Mouse (Mus musculus) stomach, postnatal 0 days (tissue): ENCODE results near the gene Nr1d1. TPM values are rescaled to one million over a fixed set of nuclear protein-coding genes. Genes with fewer than 3 reads are reported as not detected.

ENCODE experiments used
- ATAC-seq: fragments of 200-750 bp; cut with Nextera tagmentation; 2 replicates; pipeline ENCODE4 v1.8.0; 2017; ENCODE audit not compliant: low FRiP score, low TSS enrichment
- DNase-seq: peaks from one replicate; pipeline ENCODE4 v3.0.0-alpha.2; 2016; ENCODE audit warnings: low spot score
- H3K27ac ChIP-seq: fragments of 300-500 bp; sonication (generic); replicated peaks from 2 replicates; pipeline ENCODE4 v1.5.1; 2014; ENCODE audit warnings: mild to moderate bottlenecking, control low read depth
- H3K27me3 ChIP-seq: fragments of 300-500 bp; sonication (generic); 2 replicates; pipeline ENCODE4 v1.6.1; 2014; ENCODE audit warnings: low read length; ENCODE audit not compliant: control insufficient read depth, insufficient read depth
- H3K36me3 ChIP-seq: fragments of 300-500 bp; sonication (generic); 2 replicates; pipeline ENCODE4 v1.6.1; 2014; ENCODE audit warnings: low read length, mixed read lengths; ENCODE audit not compliant: control insufficient read depth, insufficient read depth
- H3K4me1 ChIP-seq: fragments of 300-500 bp; sonication (generic); replicated peaks from 2 replicates; pipeline ENCODE4 v1.6.1; 2014; ENCODE audit warnings: antibody characterized with exemption; ENCODE audit not compliant: control insufficient read depth, insufficient read depth
- H3K4me2 ChIP-seq: fragments of 300-500 bp; sonication (generic); replicated peaks from 2 replicates; pipeline ENCODE4 v1.6.1; 2014; ENCODE audit warnings: low read depth, mild to moderate bottlenecking, control low read depth, moderate library complexity
- H3K4me3 ChIP-seq: fragments of 300-500 bp; sonication (generic); 2 replicates; pipeline ENCODE4 v1.5.1; 2014; ENCODE audit warnings: low read depth, low read length, control low read depth
- H3K9ac ChIP-seq: fragments of 300-500 bp; sonication (generic); 2 replicates; pipeline ENCODE4 v1.6.1; 2014; ENCODE audit warnings: mild to moderate bottlenecking, low read length, control low read depth, mixed read lengths
- H3K9me3 ChIP-seq: fragments of 300-500 bp; sonication (generic); 2 replicates; pipeline ENCODE4 v1.6.1; 2016; ENCODE audit warnings: low read length; ENCODE audit not compliant: control insufficient read depth
- CTCF ChIP-seq: IDR thresholded peaks from 2 replicates; pipeline ENCODE4 v1.5.1; 2016; ENCODE audit warnings: antibody characterized with exemption, low read depth, mild to moderate bottlenecking, moderate library complexity
- EP300 ChIP-seq: optimal IDR thresholded peaks from 2 replicates; pipeline ENCODE3; 2016; ENCODE audit warnings: antibody characterized with exemption
- WGBS: fragments of 180-500 bp; shearing (Covaris S2); extraction: QIAGEN DNeasy Blood & Tissue Kit; methylation state at CpG from one replicate; pipeline ENCODE4 v1.1.7; 2014; 5-methylcytosine and 5-hydroxymethylcytosine counted together
- polyA plus RNA-seq: library from polyadenylated mRNA; unstranded; fragments of >200 nt; fragmentation: Nextera tagmentation; extraction: Ambion mirVana; gene quantifications from 2 replicates; pipeline ENCODE4 v1.2.1, GENCODE M21; 2015

The Nr1d1 gene
- polyA plus RNA-seq, 1 experiment from 2014 or later, result 7.9 TPM

DNA sequence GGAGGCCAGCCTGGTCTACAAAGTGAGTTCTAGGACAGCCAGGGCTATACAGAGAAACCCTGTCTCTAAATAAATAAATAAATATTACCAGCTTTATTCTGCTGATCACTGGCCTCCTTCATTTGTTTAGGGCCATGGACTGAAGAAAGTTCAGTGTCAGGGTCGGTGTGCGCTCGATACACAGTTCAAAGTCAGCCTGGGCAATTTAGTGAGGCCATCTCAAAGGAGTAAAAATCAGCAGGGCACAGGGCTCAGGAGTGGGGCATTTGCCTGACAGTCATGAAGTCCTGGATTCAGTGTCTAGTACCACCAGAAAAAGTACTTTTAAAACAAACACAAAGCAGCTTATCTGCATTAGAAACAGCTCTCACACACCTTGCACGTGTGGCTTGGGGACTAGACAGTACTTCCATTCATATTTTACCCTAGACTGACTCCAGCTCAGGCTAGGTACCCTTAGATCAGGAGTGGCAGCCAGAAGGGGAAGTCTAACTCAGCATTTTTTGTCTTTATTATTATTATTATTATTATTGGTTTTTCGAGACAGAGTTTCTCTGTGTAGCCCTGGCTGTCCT, 15.6 kb upstream of the Nr1d1 start:
- ATAC-seq, result no peak
- H3K9me3 ChIP-seq, result no peaks in the 10 kb centered on the region
- WGBS, result 72% methylated on average over 5 of the region's 5 CpGs

DNA sequence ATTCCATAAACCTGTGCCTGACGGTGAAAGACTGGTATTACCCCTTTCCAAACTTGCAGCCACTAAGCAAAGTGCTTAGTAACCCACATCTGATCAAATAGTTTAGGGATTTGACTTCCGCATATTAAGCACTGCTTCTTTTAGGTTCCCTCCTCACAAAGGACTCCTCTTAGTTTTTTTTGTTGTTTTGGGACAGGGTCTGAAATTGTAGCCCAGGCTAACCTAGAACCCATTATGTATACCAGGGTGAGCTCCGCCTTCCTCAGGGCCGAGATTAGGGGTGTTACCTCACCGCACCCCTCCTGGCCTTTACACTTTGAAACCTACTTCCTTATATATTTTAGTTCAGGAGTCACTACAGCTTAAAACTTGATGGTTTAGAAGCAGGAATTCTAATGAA, 14.7 kb upstream of the Nr1d1 start:
- no peak overlapping the region for H3K9ac ChIP-seq
- TF ChIP-seq EP300 (no peak), CTCF (no peak)
- no peak for ATAC-seq
- H3K4me2 ChIP-seq, result peak overlapping the region; percentile 88
- H3K27ac ChIP-seq, result 0 out of 2 replicates have a peak overlapping the region, but pooled peaks have one; percentile 20
- H3K9me3 ChIP-seq, result no peaks in the 10 kb centered on the region
- no peaks in the 10 kb centered on the region for H3K36me3 ChIP-seq
- WGBS, result 22% methylated on average over 5 of the region's 5 CpGs
- peaks cover 7% of the 10 kb centered on the region; the same call in 1 of the 2 replicates for H3K4me1 ChIP-seq
- no peaks in the 10 kb centered on the region for H3K27me3 ChIP-seq
- peak overlapping the region; percentile 46; the same call in 1 of the 2 replicates for H3K4me3 ChIP-seq
- DNase-seq, result peak; percentile 46

More for the DNA sequence above, 15.6 kb upstream of the Nr1d1 start:
- no peak overlapping the region for H3K27ac ChIP-seq
- no peak overlapping the region for H3K9ac ChIP-seq
- no peaks in the 10 kb centered on the region for H3K27me3 ChIP-seq
- H3K4me2 ChIP-seq, result no peak overlapping the region
- peaks cover 4% of the 10 kb centered on the region; the same call in 1 of the 2 replicates for H3K4me1 ChIP-seq
- no peaks in the 10 kb centered on the region for H3K36me3 ChIP-seq
- DNase-seq, result no peak
- TF ChIP-seq EP300 (no peak), CTCF (no peak)
- H3K4me3 ChIP-seq, result no peak overlapping the region

DNA sequence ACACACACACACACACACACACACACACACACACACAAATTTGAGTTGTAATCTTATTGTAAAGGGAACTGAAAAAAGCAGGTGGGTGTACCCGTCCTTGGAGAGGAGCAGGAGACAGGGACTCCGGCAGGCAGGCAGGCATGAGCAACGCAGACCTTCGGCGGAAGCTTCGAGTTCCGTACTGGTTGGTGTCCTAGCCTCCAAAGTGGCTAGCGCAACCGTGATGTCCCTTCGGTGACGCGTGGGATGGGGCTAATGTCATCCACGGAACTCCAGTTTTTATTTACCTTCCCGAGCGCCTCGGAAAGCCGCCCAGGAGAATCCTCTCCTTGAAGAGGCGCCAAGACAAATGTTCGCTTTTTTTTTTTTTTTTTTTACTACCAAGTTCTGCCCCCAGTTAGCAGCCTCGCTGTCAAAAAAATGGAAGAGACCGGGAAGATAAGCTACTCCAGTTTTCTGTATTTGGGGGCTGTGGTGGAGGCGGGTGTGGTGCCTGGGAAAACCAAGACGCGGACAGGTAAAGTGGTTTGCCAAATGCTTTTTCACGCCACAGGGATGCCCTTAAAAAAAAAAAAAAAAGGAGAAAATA, 14.2 kb upstream of the Nr1d1 start:
- WGBS, result under 1% methylated on average over 25 of the region's 25 CpGs
- DNase-seq (no peak), ATAC-seq (no peak; the same call in 1 of the 2 replicates)
- H3K27me3 ChIP-seq, result no peaks in the 10 kb centered on the region
- H3K9ac ChIP-seq, result peak overlapping the region; percentile 59
- H3K27ac ChIP-seq, result peak overlapping the region; percentile 85
- H3K36me3 ChIP-seq, result no peaks in the 10 kb centered on the region
- TF ChIP-seq CTCF, result no peak
- no peak for TF ChIP-seq EP300
- peaks cover 8% of the 10 kb centered on the region for H3K4me1 ChIP-seq
- H3K4me3 ChIP-seq, result peak overlapping the region; percentile 46
- H3K4me2 ChIP-seq, result peak overlapping the region; percentile 88
- H3K9me3 ChIP-seq, result no peaks in the 10 kb centered on the region

DNA sequence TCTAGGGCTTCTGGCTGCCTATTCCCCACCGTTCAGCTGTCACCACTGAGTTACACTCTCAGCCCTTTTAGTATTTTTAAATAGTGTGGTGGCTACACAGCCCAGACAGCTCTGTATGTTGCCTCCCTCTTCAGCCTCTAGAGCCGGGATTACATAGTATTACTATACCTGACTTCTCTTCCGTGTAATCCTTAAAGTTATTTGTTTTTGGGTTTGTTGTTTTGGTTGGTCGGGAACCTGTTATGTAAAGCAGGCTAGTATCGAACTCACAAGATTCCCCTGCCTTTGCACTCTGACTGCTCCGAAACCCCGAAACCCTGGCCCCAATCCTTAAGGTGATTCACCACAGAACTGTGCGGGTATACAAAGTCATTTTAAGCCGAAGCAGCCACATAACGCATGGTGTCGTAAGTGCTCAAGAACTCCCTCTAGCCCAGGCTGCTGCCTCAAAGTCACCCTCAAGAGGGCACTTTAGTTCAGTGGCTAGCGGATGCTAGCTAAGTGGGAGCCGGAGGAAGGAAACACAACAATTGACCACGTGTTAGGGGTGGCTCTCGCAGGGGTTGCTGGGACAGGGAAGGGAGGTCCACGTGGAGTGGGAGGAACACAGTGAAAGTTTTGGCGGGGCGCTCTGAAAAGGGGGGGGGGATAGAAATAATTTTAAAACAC, 13.6 kb upstream of the Nr1d1 start:
- H3K9ac ChIP-seq, result peak overlapping the region; percentile 59
- H3K4me2 ChIP-seq, result peak overlapping the region; percentile 88
- H3K4me3 ChIP-seq, result peak overlapping the region; percentile 46
- peaks cover 14% of the 10 kb centered on the region for H3K4me1 ChIP-seq
- H3K36me3 ChIP-seq, result no peaks in the 10 kb centered on the region
- TF ChIP-seq EP300, result no peak
- TF ChIP-seq CTCF, result peak; percentile 91
- WGBS, result 5% methylated on average over 18 of the region's 18 CpGs
- peak overlapping the region; percentile 85 for H3K27ac ChIP-seq
- peak; percentile 80 for ATAC-seq
- no peaks in the 10 kb centered on the region for H3K9me3 ChIP-seq
- no peaks in the 10 kb centered on the region for H3K27me3 ChIP-seq
- DNase-seq, result peak; percentile 89

DNA sequence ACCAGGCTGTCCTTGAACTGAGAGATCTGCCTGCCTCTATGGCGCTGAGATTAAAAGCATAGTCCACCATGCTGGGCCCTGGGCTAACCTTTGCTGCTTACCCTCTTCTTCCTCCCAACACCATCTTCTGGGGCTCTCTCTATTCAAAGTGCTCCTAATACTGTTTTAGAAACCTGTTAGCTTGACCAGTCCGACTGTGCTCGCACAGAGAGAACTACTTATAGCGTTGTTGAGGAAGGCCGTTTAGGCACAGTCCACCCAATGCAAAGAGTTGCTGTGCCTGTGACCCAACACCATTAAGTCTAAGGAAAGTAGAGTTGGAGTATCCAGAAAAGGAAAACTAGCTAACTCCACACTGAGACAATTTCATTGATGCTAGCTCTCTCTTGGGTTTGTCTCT, 13.0 kb upstream of the Nr1d1 start:
- DNase-seq, result no peak
- peaks cover 16% of the 10 kb centered on the region for H3K4me1 ChIP-seq
- peak overlapping the region; percentile 9; the same call in 1 of the 2 replicates for H3K9ac ChIP-seq

More for the DNA sequence above, 13.0 kb upstream of the Nr1d1 start:
- ATAC-seq, result no peak
- TF ChIP-seq EP300, result no peak
- TF ChIP-seq CTCF, result no peak
- Histone ChIP-seq H3K4me3 (no peak overlapping the region), H3K27me3 (no peaks in the 10 kb centered on the region), H3K9me3 (no peaks in the 10 kb centered on the region), H3K27ac (peak overlapping the region; percentile 85), H3K4me2 (no peak overlapping the region; the same call in 1 of the 2 replicates), H3K36me3 (no peaks in the 10 kb centered on the region)
- WGBS, result 90% methylated on average over 5 of the region's 5 CpGs
